Mouse (Mus musculus) gastrocnemius, adult 18-20 months (tissue): ENCODE results near the gene Lyve1. TPM values are rescaled to one million over a fixed set of nuclear protein-coding genes. Genes with fewer than 3 reads are reported as not detected.
"Not testable (repeated sequence)": the region's sequence is repeated elsewhere in the genome, so short reads cannot be mapped to it uniquely, and the experiment has no call there.

Experiments
- DNase-seq: peaks from one replicate; pipeline ENCODE4 v3.0.0; 2021; ENCODE audit warnings: low spot score
- long read RNA-seq, 2 experiments: library from polyadenylated mRNA; stranded (forward); transcript quantifications; one replicate each; pipeline ENCODE4 v2.0.0; 2021
- total RNA-seq, 2 experiments: library from RNA; stranded (reverse); gene quantifications; 2 replicates each; pipeline ENCODE4 v1.2.3; 2021

Gene Lyve1
- 1 to 10 TPM; 3.9 to 6.5 TPM for total RNA-seq
- long read RNA-seq, experiment 1, partial matches to known transcripts: 0 of 2 reads
- long read RNA-seq, experiment 1, other reads (novel, unspliced or antisense): 0 of 2 reads
- long read RNA-seq, experiment 2, partial matches to known transcripts: 0 of 2 reads
- long read RNA-seq, experiment 2, other reads (novel, unspliced or antisense): 0 of 2 reads

DNA sequence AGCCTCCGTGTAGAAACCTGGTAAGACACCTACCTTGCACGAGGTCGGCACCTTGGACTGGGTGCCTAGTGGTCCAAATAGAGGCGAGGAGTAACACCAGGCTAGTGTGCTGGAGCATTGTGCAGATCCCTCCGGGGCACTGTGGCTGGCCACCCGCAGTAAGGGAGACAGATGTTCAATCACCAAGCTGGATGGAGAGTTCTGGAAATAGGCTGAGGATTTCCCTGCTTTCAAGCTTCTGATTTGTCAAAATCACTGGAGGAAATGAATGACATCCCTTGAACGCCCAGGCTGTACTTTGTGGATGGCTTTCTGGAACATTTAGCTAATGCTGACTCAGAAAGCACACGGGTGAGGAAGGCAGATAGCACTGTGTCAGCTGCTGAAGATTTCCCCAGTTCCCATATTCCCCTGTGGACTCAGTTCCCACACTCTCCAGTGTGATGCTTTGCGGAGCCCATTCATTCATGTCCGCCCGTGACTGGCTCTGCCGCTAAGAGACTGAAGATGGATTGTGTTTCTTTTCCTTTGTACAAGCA, at the start of gene Lyve1:
Gene Lyve1, minus strand, starts transcription at position 489 of the 539 bp plus-strand sequence.
- DNase-seq: peak; percentile 15

- DNase-seq: no peak
These were observed 45.4 kb upstream of the Lyve1 start for GRCm38 (mm10) chr7:110908209-110909144.

DNA sequence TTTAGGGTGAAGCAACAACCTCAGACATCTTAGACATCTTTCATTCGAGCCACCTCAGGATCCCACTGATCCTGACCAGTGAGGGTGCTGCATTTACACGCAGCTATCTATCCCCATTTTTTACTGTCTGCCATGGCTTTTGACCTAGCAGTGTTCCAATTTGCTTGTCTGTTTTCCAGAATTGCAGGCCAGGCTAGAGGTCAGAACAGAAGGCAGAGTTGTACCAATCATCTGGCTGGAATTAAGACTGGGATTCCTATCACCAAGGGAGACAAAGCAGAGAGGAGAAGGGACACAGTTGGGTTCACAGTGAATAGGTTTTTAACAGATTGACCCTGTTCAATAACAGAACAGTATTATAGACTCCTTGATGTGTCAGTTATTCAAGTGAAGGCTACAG, 43.5 kb upstream of the Lyve1 start:
- no peak for DNase-seq

DNA sequence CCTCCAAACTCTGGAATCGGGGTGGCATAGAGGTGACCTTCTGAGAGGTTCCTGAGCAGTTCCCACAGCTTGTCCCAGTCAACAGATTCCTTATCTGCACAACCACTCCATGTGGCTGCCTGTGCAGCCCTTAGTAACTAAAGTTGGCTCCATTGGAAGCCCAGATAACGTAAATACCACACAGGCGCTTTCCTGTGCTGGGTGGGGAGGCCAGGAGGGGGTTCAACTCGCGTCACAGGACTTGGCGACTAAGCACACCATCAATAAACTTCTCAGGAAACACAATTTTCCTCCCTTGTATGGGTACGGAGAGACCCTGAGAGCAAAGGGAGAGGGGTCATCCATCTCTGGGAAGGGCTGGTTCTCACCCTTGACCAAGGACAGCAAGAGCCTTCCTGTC, 40.2 kb upstream of the Lyve1 start:
- DNase-seq: no peak

DNA sequence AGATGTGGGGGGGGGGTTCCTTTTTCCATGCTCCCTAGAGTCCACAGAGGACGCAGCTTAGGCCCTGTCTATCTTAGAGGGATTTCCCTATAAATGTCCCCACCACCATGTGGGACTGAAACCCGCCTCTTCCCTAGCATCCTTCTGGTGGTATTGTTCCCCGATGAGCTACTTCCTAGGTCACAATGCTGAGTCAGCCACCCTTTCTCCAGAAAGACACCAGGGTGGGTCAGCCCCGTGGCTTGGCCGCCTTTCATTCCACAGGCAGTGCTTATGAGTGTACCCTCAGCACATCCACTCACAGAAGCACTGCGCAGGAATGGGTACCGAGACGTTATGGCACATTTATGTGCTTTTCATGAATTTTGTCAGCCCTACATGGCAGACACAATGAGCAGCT, 34.2 kb upstream of the Lyve1 start:
- DNase-seq: no peak

DNA sequence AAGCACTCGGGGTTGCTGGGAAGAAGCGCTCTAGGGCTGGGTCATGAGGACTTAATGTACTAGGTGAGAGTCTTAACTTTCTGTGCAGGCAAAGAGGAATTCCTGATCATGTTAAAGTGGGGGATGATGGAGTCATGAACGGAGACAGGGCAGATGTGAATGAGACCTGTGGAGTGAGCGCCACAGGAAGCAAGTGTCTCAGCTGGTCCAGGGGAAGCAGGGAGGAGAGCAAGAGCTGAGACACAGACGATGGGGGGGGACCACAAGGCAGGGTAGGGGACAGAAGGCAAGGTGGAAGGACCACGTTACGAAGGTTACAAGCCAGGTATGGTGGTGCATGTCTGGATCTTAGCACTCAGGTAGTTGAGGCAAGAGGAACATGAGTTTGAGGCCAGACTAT, 33.4 kb upstream of the Lyve1 start:
- DNase-seq: no peak

- DNase-seq: not testable (repeated sequence)
These were observed 32.7 kb upstream of the Lyve1 start for GRCm38 (mm10) chr7:110895772-110896171.

- DNase-seq: no peak
These were observed 31.6 kb upstream of the Lyve1 start for GRCm38 (mm10) chr7:110894673-110895072.

DNA sequence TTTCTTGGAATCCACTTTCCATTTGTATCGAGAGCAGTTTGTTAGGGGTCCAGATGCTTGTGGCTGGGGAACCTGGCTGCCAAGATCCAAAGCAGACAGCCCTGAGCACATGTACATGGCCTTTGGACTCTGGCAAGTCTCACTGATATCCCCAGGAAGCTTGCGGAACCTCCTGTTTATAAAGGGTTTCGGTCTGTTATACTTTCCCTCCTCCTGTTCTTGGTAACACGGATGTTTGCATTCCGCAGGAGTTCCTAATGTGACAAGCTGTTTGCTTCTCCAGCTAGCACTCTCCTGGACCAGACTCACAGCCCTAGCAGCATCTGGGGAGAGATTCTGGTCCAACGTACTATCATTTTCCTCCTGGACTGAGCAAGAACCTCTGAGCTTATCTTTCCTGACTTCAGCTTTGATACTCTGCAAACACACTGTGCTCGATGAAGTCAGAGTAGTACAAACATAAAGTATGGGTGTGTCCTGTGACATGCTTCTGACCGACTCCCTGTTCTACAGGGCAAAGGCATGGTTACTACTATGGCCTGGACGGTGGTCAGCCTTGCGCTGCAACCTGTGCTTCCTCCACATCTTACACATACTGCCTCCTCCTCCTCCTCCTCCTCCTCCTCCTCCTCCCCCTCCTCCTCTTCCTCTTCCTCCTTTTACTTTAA, 31.0 kb upstream of the Lyve1 start:
- DNase-seq: no peak

- peak; percentile 58 for DNase-seq
These were observed 28.5 kb upstream of the Lyve1 start for GRCm38 (mm10) chr7:110891501-110891986.

- DNase-seq: no peak
These were observed 18.8 kb upstream of the Lyve1 start for GRCm38 (mm10) chr7:110881746-110882333.

- no peak for DNase-seq
These were observed 15.0 kb upstream of the Lyve1 start for GRCm38 (mm10) chr7:110878028-110878427.

- DNase-seq: no peak
These were observed 13.9 kb upstream of the Lyve1 start for GRCm38 (mm10) chr7:110876965-110877364.

- DNase-seq: no peak
These were observed 5.8 kb upstream of the Lyve1 start for GRCm38 (mm10) chr7:110868807-110869206.

GRCm38 (mm10) chr7:110867116-110867515, 4.1 kb upstream of the Lyve1 start:
- no peak for DNase-seq

DNA sequence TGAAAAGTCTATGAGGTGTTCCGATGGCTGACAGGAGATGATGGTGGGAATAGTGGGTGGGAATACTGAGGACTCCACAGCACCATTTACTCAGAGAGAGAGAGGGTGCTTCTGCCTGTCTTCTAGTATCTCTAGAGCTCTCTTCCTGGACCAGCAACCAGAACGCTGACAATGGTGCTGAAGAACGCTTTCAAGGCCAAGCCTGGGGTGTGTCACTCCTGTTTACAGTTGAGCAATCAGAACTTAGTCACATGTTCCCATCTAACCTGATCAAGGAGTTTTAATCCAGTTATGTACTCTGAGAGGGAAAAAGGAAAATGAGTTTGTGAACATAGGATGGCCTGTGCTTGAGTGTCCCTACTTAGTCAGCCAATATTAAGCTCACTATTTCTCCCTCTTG, 3.0 kb upstream of the Lyve1 start:
- DNase-seq: no peak

DNA sequence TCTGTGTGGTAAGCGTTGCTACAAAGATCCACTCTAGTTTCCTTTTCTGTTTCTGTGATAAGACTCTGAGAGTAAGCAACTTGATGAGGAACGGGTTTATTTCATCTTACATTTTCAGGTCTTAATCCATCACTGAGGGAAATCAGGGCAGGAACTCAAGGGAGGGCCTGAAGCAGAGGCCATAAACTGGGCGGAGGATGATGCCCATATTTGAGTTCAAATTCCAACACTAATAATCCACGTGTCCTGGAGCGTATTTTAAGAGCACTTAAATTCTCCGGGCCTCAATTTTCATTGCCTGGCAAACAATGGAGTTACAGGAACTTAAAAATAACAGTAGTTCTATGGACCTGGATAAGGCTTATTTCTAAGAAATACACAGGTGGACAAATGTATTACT, 2.5 kb upstream of the Lyve1 start:
- DNase-seq: no peak

GRCm38 (mm10) chr7:110865038-110865437, 2.0 kb upstream of the Lyve1 start:
- DNase-seq: no peak

GRCm38 (mm10) chr7:110860129-110860528, 2.9 kb downstream of the Lyve1 start:
- DNase-seq: no peak

- DNase-seq: no peak
These were observed 7.4 kb downstream of the Lyve1 start for GRCm38 (mm10) chr7:110855604-110856003.

- DNase-seq: no peak
These were observed 8.0 kb downstream of the Lyve1 start for GRCm38 (mm10) chr7:110854927-110855546.
